Mouse (Mus musculus): Measurements from ENCODE around the gene Acox2. TPM values are rescaled to one million over a fixed set of nuclear protein-coding genes. Genes with fewer than 3 reads are reported as not detected.

Gene Acox2
- total and polyA plus RNA-seq, 3 experiments, result not detected

DNA sequence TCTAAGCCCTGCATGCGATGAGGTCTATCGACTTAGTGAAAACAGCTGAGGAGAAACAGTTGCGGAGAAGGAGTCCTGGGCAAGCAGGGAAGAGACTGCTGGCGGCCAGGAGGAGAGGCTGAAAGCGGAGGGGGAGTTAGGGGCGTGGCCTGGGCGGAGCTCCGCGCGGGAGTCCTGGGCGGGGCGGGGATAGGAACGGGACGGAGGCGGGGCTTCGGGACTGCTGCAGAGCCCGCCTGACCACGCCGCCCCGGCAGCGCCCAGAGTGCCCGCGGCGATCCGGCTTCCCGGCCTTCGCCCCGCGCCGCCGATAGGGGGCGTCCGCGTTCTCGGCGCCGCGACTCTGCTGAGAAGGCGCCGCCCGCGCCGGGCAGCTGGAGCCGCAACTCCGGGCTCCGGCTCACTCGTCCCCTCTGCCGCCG is 45.3 kb downstream of the Acox2 start, which contains the start of gene Kctd6:
Gene Kctd6, plus strand, starts transcription at position 338 of the 422 bp plus-strand sequence.
- Histone ChIP-seq H3K9me3 (replicated peaks) (no peaks in the 10 kb centered on the region), H3K4me3 (ENCODE audit: low read depth, low read length) (peak within 1 kb of the TSS; percentile 77), H3K4me1 (ENCODE audit: insufficient read depth, low read depth, low read length) (peaks cover 14% of the 10 kb centered on the region), H3K27me3 (ENCODE audit: insufficient read depth, low read length) (0 out of 2 replicates have a peak, but pooled peaks cover 1% of the 10 kb centered on the region), H3K36me3 (replicated peaks) (no peaks in the 10 kb centered on the region)
- TF ChIP-seq TAL1 (conservative IDR thresholded peaks at IDR 0.05; ENCODE audit: low read depth, low read length), result no peak
- no peak for TF ChIP-seq POLR2AphosphoS5 (IDR thresholded peaks at IDR 0.05; ENCODE audit: insufficient replicate concordance, low read depth, low read length)
- peak; percentile 42; the same call in 1 of the 2 replicates for TF ChIP-seq CTCF (IDR thresholded peaks at IDR 0.05; ENCODE audit: low read depth, low read length)
- no peak for TF ChIP-seq GATA2 (IDR thresholded peaks at IDR 0.05; ENCODE audit: borderline replicate concordance, low read depth, low read length)
- DNase-seq (ENCODE audit: low spot score) (peak; percentile 92), ATAC-seq (ENCODE audit: extremely low read depth, insufficient number of reproducible peaks, low FRiP score, poor library complexity, severe bottlenecking) (peak; percentile 98)

DNA sequence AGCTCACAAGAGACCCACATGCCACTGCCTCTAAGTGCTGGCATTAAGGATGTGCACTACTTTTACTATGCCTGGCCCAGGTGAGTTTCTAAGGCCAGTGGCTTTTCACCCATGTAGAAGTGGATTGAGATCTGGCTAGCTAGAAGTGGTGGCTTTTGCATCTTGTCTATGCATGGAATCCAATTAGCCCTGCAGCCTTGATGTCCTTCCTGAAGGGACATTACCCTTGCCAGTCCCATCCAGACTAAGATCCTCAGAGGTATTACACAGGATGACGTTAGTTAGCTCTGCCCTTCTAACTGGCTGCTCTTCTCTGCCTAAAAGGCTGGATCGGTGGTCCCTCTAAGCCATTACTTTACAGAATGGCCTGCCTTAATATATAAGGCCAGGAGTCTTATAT is 46.2 kb downstream of the Acox2 start:
- H3K4me1 ChIP-seq (ENCODE audit: insufficient read depth, low read depth, low read length), result peaks cover 14% of the 10 kb centered on the region
- no peaks in the 10 kb centered on the region for H3K36me3 ChIP-seq (replicated peaks)
- H3K27me3 ChIP-seq (ENCODE audit: insufficient read depth, low read length), result 0 out of 2 replicates have a peak, but pooled peaks cover 3% of the 10 kb centered on the region
- no peak overlapping the region for H3K4me3 ChIP-seq (ENCODE audit: low read depth, low read length)
- ATAC-seq (ENCODE audit: extremely low read depth, insufficient number of reproducible peaks, low FRiP score, poor library complexity, severe bottlenecking) (no peak), DNase-seq (ENCODE audit: low spot score) (no peak)
- H3K9me3 ChIP-seq (replicated peaks), result no peaks in the 10 kb centered on the region
- TF ChIP-seq CTCF (IDR thresholded peaks at IDR 0.05; ENCODE audit: low read depth, low read length), result no peak
- TF ChIP-seq TAL1 (conservative IDR thresholded peaks at IDR 0.05; ENCODE audit: low read depth, low read length), result no peak
- no peak for TF ChIP-seq POLR2AphosphoS5 (IDR thresholded peaks at IDR 0.05; ENCODE audit: insufficient replicate concordance, low read depth, low read length)
- TF ChIP-seq GATA1 (IDR thresholded peaks at IDR 0.05; ENCODE audit: borderline replicate concordance, low read length), result no peak
- no peak for TF ChIP-seq GATA2 (IDR thresholded peaks at IDR 0.05; ENCODE audit: borderline replicate concordance, low read depth, low read length)

DNA sequence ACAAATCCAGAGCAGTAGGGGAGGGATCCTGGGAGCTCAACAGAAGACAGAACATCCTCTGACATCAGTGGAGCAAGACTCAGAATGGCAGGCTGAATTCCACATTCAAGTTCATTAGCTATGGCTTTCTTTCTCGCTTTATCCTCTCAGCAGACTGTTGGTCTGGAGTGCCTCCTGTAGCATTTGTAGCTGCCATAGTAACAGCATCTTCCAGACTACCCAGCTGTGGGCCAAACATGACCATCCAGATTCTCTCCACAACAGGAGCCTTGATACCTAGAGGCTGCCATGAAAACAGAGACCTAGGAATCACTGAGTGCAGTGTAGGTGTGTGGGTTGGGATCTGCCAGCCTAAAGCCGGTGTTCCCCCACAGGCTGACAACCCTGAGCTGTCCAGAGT is 49.3 kb downstream of the Acox2 start:
- ATAC-seq (ENCODE audit: extremely low read depth, insufficient number of reproducible peaks, low FRiP score, poor library complexity, severe bottlenecking) (no peak), DNase-seq (ENCODE audit: low spot score) (no peak)
- Histone ChIP-seq H3K4me1 (ENCODE audit: insufficient read depth, low read depth, low read length) (peaks cover 8% of the 10 kb centered on the region), H3K4me3 (ENCODE audit: low read depth, low read length) (no peak overlapping the region), H3K9me3 (replicated peaks) (no peaks in the 10 kb centered on the region), H3K27me3 (ENCODE audit: insufficient read depth, low read length) (peaks cover 8% of the 10 kb centered on the region; the same call in 1 of the 2 replicates), H3K36me3 (replicated peaks) (no peaks in the 10 kb centered on the region)
- TF ChIP-seq GATA1 (IDR thresholded peaks at IDR 0.05; ENCODE audit: borderline replicate concordance, low read length), result no peak
- no peak for TF ChIP-seq TAL1 (conservative IDR thresholded peaks at IDR 0.05; ENCODE audit: low read depth, low read length)

DNA sequence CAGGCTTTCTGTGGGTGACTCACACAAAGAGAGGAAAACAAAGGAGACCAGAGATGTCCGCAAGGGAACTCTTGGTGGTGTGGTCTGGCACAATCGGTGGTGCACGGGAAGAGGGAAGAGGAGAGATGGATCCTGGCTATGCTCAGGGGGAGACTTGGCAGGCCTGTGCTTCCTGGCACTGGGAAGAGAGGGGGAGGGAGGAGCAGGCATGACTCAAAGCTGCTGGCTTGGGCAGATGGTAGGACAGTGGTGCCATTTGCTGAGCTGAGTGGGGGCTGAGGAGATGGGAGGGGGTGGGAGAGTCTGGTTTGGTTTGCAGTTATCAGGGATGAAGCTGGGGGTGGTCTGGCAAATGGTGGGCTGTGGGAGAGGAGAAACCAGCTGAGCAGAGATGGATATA is 50.3 kb downstream of the Acox2 start:
- Histone ChIP-seq H3K4me3 (ENCODE audit: low read depth, low read length) (no peak overlapping the region), H3K36me3 (replicated peaks) (no peaks in the 10 kb centered on the region), H3K4me1 (ENCODE audit: insufficient read depth, low read depth, low read length) (peaks cover 3% of the 10 kb centered on the region; the same call in 1 of the 2 replicates), H3K27me3 (ENCODE audit: insufficient read depth, low read length) (peaks cover 8% of the 10 kb centered on the region; the same call in 1 of the 2 replicates), H3K9me3 (replicated peaks) (no peaks in the 10 kb centered on the region)
- TF ChIP-seq POLR2AphosphoS5 (IDR thresholded peaks at IDR 0.05; ENCODE audit: insufficient replicate concordance, low read depth, low read length), result no peak
- TF ChIP-seq GATA2 (IDR thresholded peaks at IDR 0.05; ENCODE audit: borderline replicate concordance, low read depth, low read length), result no peak
- no peak for TF ChIP-seq CTCF (IDR thresholded peaks at IDR 0.05; ENCODE audit: low read depth, low read length)
- TF ChIP-seq GATA1 (IDR thresholded peaks at IDR 0.05; ENCODE audit: borderline replicate concordance, low read length), result no peak
- no peak for TF ChIP-seq TAL1 (conservative IDR thresholded peaks at IDR 0.05; ENCODE audit: low read depth, low read length)
- DNase-seq (ENCODE audit: low spot score) (no peak), ATAC-seq (ENCODE audit: extremely low read depth, insufficient number of reproducible peaks, low FRiP score, poor library complexity, severe bottlenecking) (no peak)

DNA sequence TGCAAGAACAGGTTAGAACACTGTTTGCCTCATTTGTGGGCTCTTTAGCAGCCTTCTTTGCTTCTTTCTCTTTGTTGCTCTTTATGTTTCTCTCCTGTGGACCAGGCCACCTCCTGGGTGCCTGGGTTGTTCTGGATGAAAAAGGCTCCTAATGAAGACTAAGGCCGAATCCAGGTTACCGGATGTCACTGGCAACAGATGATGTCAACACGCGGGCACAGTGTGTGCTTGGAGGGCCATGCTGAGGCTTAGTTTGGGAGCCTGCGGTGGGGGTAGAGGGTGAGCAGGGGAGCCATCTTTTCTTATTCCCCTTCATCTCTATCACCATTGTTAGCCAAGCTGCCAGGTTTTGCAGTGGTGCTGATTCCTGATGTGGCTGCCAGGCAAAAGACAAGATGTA is 51.6 kb downstream of the Acox2 start:
- H3K27me3 ChIP-seq (ENCODE audit: insufficient read depth, low read length), result peaks cover 8% of the 10 kb centered on the region; the same call in 1 of the 2 replicates
- H3K4me1 ChIP-seq (ENCODE audit: insufficient read depth, low read depth, low read length), result no peaks in the 10 kb centered on the region
- H3K36me3 ChIP-seq (replicated peaks), result no peaks in the 10 kb centered on the region
- H3K4me3 ChIP-seq (ENCODE audit: low read depth, low read length), result no peak overlapping the region
- ATAC-seq (ENCODE audit: extremely low read depth, insufficient number of reproducible peaks, low FRiP score, poor library complexity, severe bottlenecking), result no peak
- no peaks in the 10 kb centered on the region for H3K9me3 ChIP-seq (replicated peaks)
- TF ChIP-seq GATA1 (IDR thresholded peaks at IDR 0.05; ENCODE audit: borderline replicate concordance, low read length) (no peak), GATA2 (IDR thresholded peaks at IDR 0.05; ENCODE audit: borderline replicate concordance, low read depth, low read length) (no peak), TAL1 (conservative IDR thresholded peaks at IDR 0.05; ENCODE audit: low read depth, low read length) (no peak), CTCF (IDR thresholded peaks at IDR 0.05; ENCODE audit: low read depth, low read length) (no peak), POLR2AphosphoS5 (IDR thresholded peaks at IDR 0.05; ENCODE audit: insufficient replicate concordance, low read depth, low read length) (no peak)
- DNase-seq (ENCODE audit: low spot score), result no peak

DNA sequence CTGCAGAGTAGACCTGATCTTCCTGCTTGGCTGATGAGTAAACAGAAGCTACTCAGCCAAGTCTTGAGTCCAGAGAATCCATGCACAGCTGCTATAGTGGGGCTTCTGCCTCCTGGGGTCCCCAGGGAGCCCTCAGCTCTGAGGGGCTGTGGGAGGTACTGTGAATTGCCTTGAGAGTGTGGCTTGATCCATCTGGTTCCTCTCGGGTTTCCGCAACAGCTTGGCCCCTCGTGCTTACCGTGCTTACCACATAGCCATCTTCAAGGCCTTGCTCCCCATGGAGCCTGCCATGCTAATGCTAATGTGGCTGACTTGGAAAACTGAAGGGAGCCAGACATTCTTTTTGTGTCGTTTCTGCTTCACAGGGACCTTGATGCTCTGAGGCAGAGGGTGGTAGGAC is 52.0 kb downstream of the Acox2 start:
- no peak overlapping the region for H3K4me3 ChIP-seq (ENCODE audit: low read depth, low read length)
- TF ChIP-seq GATA1 (IDR thresholded peaks at IDR 0.05; ENCODE audit: borderline replicate concordance, low read length) (no peak), TAL1 (conservative IDR thresholded peaks at IDR 0.05; ENCODE audit: low read depth, low read length) (no peak), POLR2AphosphoS5 (IDR thresholded peaks at IDR 0.05; ENCODE audit: insufficient replicate concordance, low read depth, low read length) (no peak), CTCF (IDR thresholded peaks at IDR 0.05; ENCODE audit: low read depth, low read length) (no peak), GATA2 (IDR thresholded peaks at IDR 0.05; ENCODE audit: borderline replicate concordance, low read depth, low read length) (no peak)
- ATAC-seq (ENCODE audit: extremely low read depth, insufficient number of reproducible peaks, low FRiP score, poor library complexity, severe bottlenecking), result no peak
- no peaks in the 10 kb centered on the region for H3K9me3 ChIP-seq (replicated peaks)
- H3K4me1 ChIP-seq (ENCODE audit: insufficient read depth, low read depth, low read length), result no peaks in the 10 kb centered on the region
- peaks cover 8% of the 10 kb centered on the region for H3K27me3 ChIP-seq (ENCODE audit: insufficient read depth, low read length)
- H3K36me3 ChIP-seq (replicated peaks), result no peaks in the 10 kb centered on the region
- DNase-seq (ENCODE audit: low spot score), result no peak
